Mouse (Mus musculus): ENCODE results near the gene Olfr1347. TPM values are rescaled to one million over a fixed set of nuclear protein-coding genes. Genes with fewer than 3 reads are reported as not detected.
"Not testable (repeated sequence)": the region's sequence is repeated elsewhere in the genome, so short reads cannot be mapped to it uniquely, and the experiment has no call there.

The Olfr1347 gene
- polyA plus RNA-seq, 1 experiment from 2014 or later = not detected

GRCm38 (mm10) chr7:6486841-6487240 lies 12.7 kb downstream of the Olfr1347 start, which contains the start of gene Olfr5:
TSS of gene Olfr5 (minus strand) at chr7:6486941.
- no peak within 1 kb of the TSS for H3K27ac ChIP-seq (ENCODE audit: low read depth)
- H3K9me3 ChIP-seq (ENCODE audit: low read length) = no peaks in the 10 kb centered on the region
- ATAC-seq (no peak), DNase-seq (no peak)
- H3K4me3 ChIP-seq (ENCODE audit: low read depth, low read length) = no peak within 1 kb of the TSS
- 17% methylated on average over 2 of the region's 2 CpGs for WGBS (ENCODE audit: insufficient replicate concordance)
- TF ChIP-seq CTCF (IDR thresholded peaks at IDR 0.05; ENCODE audit: low read depth) (no peak), EP300 (IDR thresholded peaks at IDR 0.05; ENCODE audit: low read depth) (no peak)
- H3K36me3 ChIP-seq (replicated peaks; ENCODE audit: insufficient read depth, low read length) = no peaks in the 10 kb centered on the region
- no peaks in the 10 kb centered on the region for H3K27me3 ChIP-seq (ENCODE audit: insufficient read depth, low read length)
- no peak within 1 kb of the TSS for H3K4me2 ChIP-seq (ENCODE audit: low read depth, low read length)
- no peak within 1 kb of the TSS for H3K9ac ChIP-seq (replicated peaks)
- H3K4me1 ChIP-seq (ENCODE audit: insufficient read depth) = no peaks in the 10 kb centered on the region

- H3K9me3 ChIP-seq (ENCODE audit: low read length); H3K27me3 ChIP-seq (ENCODE audit: insufficient read depth, low read length); ATAC-seq; H3K4me3 ChIP-seq (ENCODE audit: low read depth, low read length); H3K9ac ChIP-seq (replicated peaks); DNase-seq; H3K4me1 ChIP-seq (ENCODE audit: insufficient read depth); H3K27ac ChIP-seq (ENCODE audit: low read depth); H3K4me2 ChIP-seq (ENCODE audit: low read depth, low read length); H3K36me3 ChIP-seq (replicated peaks; ENCODE audit: insufficient read depth, low read length): not testable (repeated sequence)
- WGBS (ENCODE audit: insufficient replicate concordance) = 70% methylated on average over 2 of the region's 2 CpGs
Observed at GRCm38 (mm10) chr7:6477633-6478032, 21.9 kb downstream of the Olfr1347 start.

- Histone ChIP-seq H3K9me3 (ENCODE audit: low read length) (no peaks in the 10 kb centered on the region), H3K4me3 (ENCODE audit: low read depth, low read length) (no peak within 1 kb of the TSS), H3K9ac (replicated peaks) (no peak within 1 kb of the TSS), H3K4me1 (ENCODE audit: insufficient read depth) (no peaks in the 10 kb centered on the region), H3K27me3 (ENCODE audit: insufficient read depth, low read length) (no peaks in the 10 kb centered on the region), H3K4me2 (ENCODE audit: low read depth, low read length) (no peak within 1 kb of the TSS), H3K36me3 (replicated peaks; ENCODE audit: insufficient read depth, low read length) (no peaks in the 10 kb centered on the region), H3K27ac (ENCODE audit: low read depth) (no peak within 1 kb of the TSS)
- no peak for ATAC-seq
- no peak for DNase-seq
- TF ChIP-seq EP300 (IDR thresholded peaks at IDR 0.05; ENCODE audit: low read depth) (no peak), CTCF (IDR thresholded peaks at IDR 0.05; ENCODE audit: low read depth) (no peak)
Observed at GRCm38 (mm10) chr7:6466951-6467350, 32.6 kb downstream of the Olfr1347 start, which contains the start of gene Olfr1346. TSS of gene Olfr1346 (plus strand) at chr7:6467101.

- TF ChIP-seq CTCF (IDR thresholded peaks at IDR 0.05; ENCODE audit: low read depth) = no peak
- TF ChIP-seq EP300 (IDR thresholded peaks at IDR 0.05; ENCODE audit: low read depth) = no peak
- no peak overlapping the region for H3K4me3 ChIP-seq (ENCODE audit: low read depth, low read length)
- H3K36me3 ChIP-seq (replicated peaks; ENCODE audit: insufficient read depth, low read length) = no peaks in the 10 kb centered on the region
- WGBS (ENCODE audit: insufficient replicate concordance) = 34% methylated on average over 3 of the region's 3 CpGs
- H3K4me2 ChIP-seq (ENCODE audit: low read depth, low read length) = no peak overlapping the region
- ATAC-seq (no peak), DNase-seq (no peak)
- no peaks in the 10 kb centered on the region for H3K27me3 ChIP-seq (ENCODE audit: insufficient read depth, low read length)
- no peaks in the 10 kb centered on the region for H3K4me1 ChIP-seq (ENCODE audit: insufficient read depth)
- no peaks in the 10 kb centered on the region for H3K9me3 ChIP-seq (ENCODE audit: low read length)
- no peak overlapping the region for H3K27ac ChIP-seq (ENCODE audit: low read depth)
- no peak overlapping the region for H3K9ac ChIP-seq (replicated peaks)
Observed at GRCm38 (mm10) chr7:6456399-6456798, 43.2 kb downstream of the Olfr1347 start.

- no peak within 1 kb of the TSS for H3K4me2 ChIP-seq (ENCODE audit: low read depth, low read length)
- H3K4me1 ChIP-seq (ENCODE audit: insufficient read depth) = no peaks in the 10 kb centered on the region
- no peak within 1 kb of the TSS for H3K4me3 ChIP-seq (ENCODE audit: low read depth, low read length)
- DNase-seq = no peak
- H3K9me3 ChIP-seq (ENCODE audit: low read length) = no peaks in the 10 kb centered on the region
- no peak within 1 kb of the TSS for H3K27ac ChIP-seq (ENCODE audit: low read depth)
- TF ChIP-seq EP300 (IDR thresholded peaks at IDR 0.05; ENCODE audit: low read depth) (no peak), CTCF (IDR thresholded peaks at IDR 0.05; ENCODE audit: low read depth) (no peak)
- no peak within 1 kb of the TSS for H3K9ac ChIP-seq (replicated peaks)
- no peaks in the 10 kb centered on the region for H3K27me3 ChIP-seq (ENCODE audit: insufficient read depth, low read length)
- ATAC-seq = no peak
- H3K36me3 ChIP-seq (replicated peaks; ENCODE audit: insufficient read depth, low read length) = no peaks in the 10 kb centered on the region
Observed at GRCm38 (mm10) chr7:6455868-6456267, 43.7 kb downstream of the Olfr1347 start, which contains the start of gene Olfr1336. TSS of gene Olfr1336 (plus strand) at chr7:6456168.

GRCm38 (mm10) chr7:6447771-6448170 lies 51.8 kb downstream of the Olfr1347 start:
- H3K4me2 ChIP-seq (ENCODE audit: low read depth, low read length) = no peak overlapping the region
- WGBS (ENCODE audit: insufficient replicate concordance) = 30% methylated on average over 5 of the region's 5 CpGs
- no peaks in the 10 kb centered on the region for H3K27me3 ChIP-seq (ENCODE audit: insufficient read depth, low read length)
- H3K9me3 ChIP-seq (ENCODE audit: low read length) = no peaks in the 10 kb centered on the region; the same call in 1 of the 2 replicates
- ATAC-seq (no peak), DNase-seq (no peak)
- H3K9ac ChIP-seq (replicated peaks) = no peak overlapping the region
- H3K36me3 ChIP-seq (replicated peaks; ENCODE audit: insufficient read depth, low read length) = no peaks in the 10 kb centered on the region
- H3K4me3 ChIP-seq (ENCODE audit: low read depth, low read length) = no peak overlapping the region
- TF ChIP-seq CTCF (IDR thresholded peaks at IDR 0.05; ENCODE audit: low read depth) (no peak), EP300 (IDR thresholded peaks at IDR 0.05; ENCODE audit: low read depth) (no peak)
- H3K4me1 ChIP-seq (ENCODE audit: insufficient read depth) = no peaks in the 10 kb centered on the region
- H3K27ac ChIP-seq (ENCODE audit: low read depth) = no peak overlapping the region

GRCm38 (mm10) chr7:6441173-6441572 lies 58.4 kb downstream of the Olfr1347 start:
- no peaks in the 10 kb centered on the region for H3K27me3 ChIP-seq (ENCODE audit: insufficient read depth, low read length)
- DNase-seq = no peak
- TF ChIP-seq CTCF (IDR thresholded peaks at IDR 0.05; ENCODE audit: low read depth) (no peak), EP300 (IDR thresholded peaks at IDR 0.05; ENCODE audit: low read depth) (no peak)
- WGBS (ENCODE audit: insufficient replicate concordance) = 53% methylated on average over 2 of the region's 2 CpGs
- H3K4me3 ChIP-seq (ENCODE audit: low read depth, low read length) = no peak overlapping the region
- no peaks in the 10 kb centered on the region for H3K9me3 ChIP-seq (ENCODE audit: low read length)
- no peak overlapping the region for H3K27ac ChIP-seq (ENCODE audit: low read depth)
- H3K4me1 ChIP-seq (ENCODE audit: insufficient read depth) = no peaks in the 10 kb centered on the region
- H3K4me2 ChIP-seq (ENCODE audit: low read depth, low read length) = no peak overlapping the region
- ATAC-seq = no peak
- H3K36me3 ChIP-seq (replicated peaks; ENCODE audit: insufficient read depth, low read length) = no peaks in the 10 kb centered on the region
- no peak overlapping the region for H3K9ac ChIP-seq (replicated peaks)
